Mouse (Mus musculus): ENCODE measurements at regions not wholly inside any gene's neighbourhood (a gene's known extent, or its start where the extent isn't known, plus 50 kb on each side); places are given as distances from the start of the nearest gene placed in this dataset.
A peak's percentile ranks its signal among the peaks of the same experiment; 100 is the strongest.

- no peak for DNase-seq (ENCODE audit: low spot score in 2 of 2)
Measured at GRCm38 (mm10) chr6:19214700-19215099, 348.6 kb downstream of the Ankrd7 start.

GRCm38 (mm10) chr6:19215124-19215523 lies 349.0 kb downstream of the Ankrd7 start:
- no peak for DNase-seq (ENCODE audit: low spot score in 2 of 2)

GRCm38 (mm10) chr6:19264075-19264819 lies 398.1 kb downstream of the Ankrd7 start:
- DNase-seq (ENCODE audit: low spot score in 2 of 2), result no peak

GRCm38 (mm10) chr6:19273207-19273606 lies 407.1 kb downstream of the Ankrd7 start:
- DNase-seq (ENCODE audit: low spot score in 2 of 2), result no peak

DNA sequence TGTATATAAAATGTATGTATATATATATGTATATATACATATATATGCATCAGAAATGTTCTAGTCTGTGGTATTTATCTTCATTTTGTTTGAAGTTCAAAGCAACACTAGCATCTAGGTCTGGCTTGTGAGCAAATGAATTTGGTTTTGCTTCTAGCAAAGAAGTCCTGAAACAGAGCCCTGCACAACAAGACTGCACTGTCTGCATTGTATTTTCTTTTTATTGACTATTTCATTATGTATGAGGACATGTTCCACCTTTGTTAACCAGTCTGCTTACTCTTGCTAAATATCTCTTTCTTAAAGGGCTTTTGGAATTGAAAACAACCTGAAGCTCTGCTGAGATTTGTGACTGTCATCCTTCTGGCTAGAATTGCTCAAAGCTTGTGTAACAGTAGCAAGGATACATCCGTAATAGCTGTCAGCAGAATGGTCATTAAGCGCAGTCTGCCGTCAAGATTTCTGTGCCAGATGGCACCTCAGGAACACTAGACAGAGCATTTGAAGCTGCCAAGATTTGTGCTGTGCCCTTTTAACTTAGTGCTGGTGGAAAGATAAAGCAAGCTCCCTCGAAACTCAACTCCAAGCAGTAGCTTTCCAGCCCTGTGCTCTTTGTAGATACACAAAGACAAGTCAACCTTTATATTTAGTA lies 416.7 kb downstream of the Ankrd7 start:
- peak; percentile 24 to 41 for DNase-seq (ENCODE audit: low spot score in 2 of 2)

DNA sequence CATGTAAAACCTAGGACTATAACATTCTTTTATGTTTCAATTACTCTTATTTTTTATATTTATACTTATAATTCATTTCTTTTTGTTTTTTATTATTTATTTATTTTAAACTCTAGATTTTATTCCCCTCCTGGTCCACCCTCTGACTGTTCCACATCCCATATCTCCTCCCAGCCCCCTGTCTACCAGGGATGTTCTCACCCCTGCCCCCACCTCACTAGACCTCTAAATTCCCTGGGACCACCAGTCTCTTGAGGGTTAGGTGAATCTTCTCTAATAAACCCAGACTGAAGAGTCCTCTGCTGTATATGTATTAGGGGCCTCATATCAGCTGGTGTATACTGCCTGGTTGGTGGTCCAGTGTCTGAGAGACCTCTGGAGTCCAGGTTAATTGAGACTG lies 466.5 kb downstream of the Ankrd7 start:
- no peak for DNase-seq (ENCODE audit: low spot score in 2 of 2)

GRCm38 (mm10) chr6:19335653-19336052 lies 469.5 kb downstream of the Ankrd7 start:
- no peak for DNase-seq (ENCODE audit: low spot score in 2 of 2)

DNA sequence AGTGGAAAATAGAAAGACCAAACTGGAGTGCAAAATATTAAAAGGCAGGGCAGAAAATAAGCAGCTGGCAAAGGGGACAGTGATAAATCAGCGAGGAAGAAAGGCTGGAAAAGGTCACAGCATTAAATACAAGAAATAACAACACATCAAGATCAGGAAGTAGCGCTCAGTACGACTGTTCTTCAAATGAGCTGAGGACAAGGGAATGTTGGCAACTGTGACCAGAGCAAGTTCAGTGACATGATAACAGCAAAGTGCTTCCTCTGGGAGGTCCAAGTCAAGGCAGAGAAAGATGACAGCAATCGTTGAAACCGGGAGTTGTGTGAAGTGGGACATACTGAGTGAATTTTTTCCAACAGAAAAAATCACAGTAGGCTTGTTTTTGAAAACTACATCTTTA lies 472.4 kb downstream of the Ankrd7 start:
- DNase-seq (ENCODE audit: low spot score in 2 of 2), result no peak

Data from frontal cortex, postnatal 36 days (tissue).